Mouse (Mus musculus) liver, postnatal 0 days (tissue): Measurements from ENCODE around the gene Tcp11.

Source experiments
- CTCF ChIP-seq: sonication (generic); IDR thresholded peaks from 2 replicates; pipeline ENCODE4 v1.5.1; 2016; ENCODE audit warnings: antibody characterized with exemption, low read depth
- EP300 ChIP-seq: IDR thresholded peaks from 2 replicates; pipeline ENCODE4 v1.6.1; 2016; ENCODE audit warnings: antibody characterized with exemption, low read depth, mild to moderate bottlenecking

GRCm38 (mm10) chr17:28092297-28092696 is 11.9 kb upstream of the Tcp11 start:
- peak; percentile 43 for TF ChIP-seq CTCF
- no peak for TF ChIP-seq EP300
